In the genomic region with DNA sequence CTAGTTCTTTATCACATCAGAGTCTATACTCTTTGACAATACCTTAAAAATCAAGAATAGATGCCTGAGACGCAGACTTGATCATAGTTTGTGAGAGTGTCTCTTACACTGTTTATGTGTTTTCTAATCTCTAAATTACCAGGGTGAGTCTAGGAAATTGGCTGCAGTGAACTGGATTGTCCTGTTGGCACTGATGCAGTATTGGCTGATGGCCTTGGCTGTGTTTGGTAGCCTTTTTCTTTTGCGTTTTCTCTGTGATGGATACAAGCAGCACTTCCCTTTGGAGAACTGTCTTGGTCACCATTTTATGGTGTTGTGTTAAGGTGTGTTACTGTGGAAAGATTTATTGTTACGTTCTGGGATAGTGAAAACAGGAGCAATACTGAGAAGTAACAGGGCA, we compare ENCODE assay signal across 15 mouse cellular contexts.
"Had no signal": no experiment of that assay in that cellular context is flagged by ENCODE, and none has a peak within 500 bp of the region (broad histone marks: within the 10 kb centered on the region; RNA-seq: fewer than 3 reads in every experiment).

No protein-coding gene starts in this region.

- H3K27ac ChIP-seq: kidney, embryonic 15.5 days; limb, embryonic 12.5 days; liver, embryonic 15.5 days; midbrain, embryonic 10.5 days; neural tube, embryonic 13.5 days had no signal

- H3K4me3 ChIP-seq: kidney, embryonic 15.5 days; limb, embryonic 12.5 days; liver, embryonic 15.5 days; midbrain, embryonic 10.5 days; neural tube, embryonic 13.5 days had no signal

- DNase-seq: kidney, postnatal 14 days; layer of hippocampus, adult 9-11 months; layer of hippocampus, postnatal 36 days; lung, adult 2 months; lung, postnatal 4 days; retina, postnatal 1 day; right cerebral cortex, postnatal 4 days; spleen, adult 18-20 months; thymus, adult 18-20 months; thymus, postnatal 25 days had no signal
